Mouse (Mus musculus): ENCODE measurements around the gene Dyrk1a.

The Dyrk1a gene

GRCm38 (mm10) chr16:94559282-94559681, 10.5 kb upstream of the Dyrk1a start:
- DNase-seq (ENCODE audit: low read depth, low spot score), result no peak

GRCm38 (mm10) chr16:94559782-94560181, 10.0 kb upstream of the Dyrk1a start:
- DNase-seq (ENCODE audit: low read depth, low spot score), result no peak

GRCm38 (mm10) chr16:94560618-94561017, 9.2 kb upstream of the Dyrk1a start:
- DNase-seq (ENCODE audit: low read depth, low spot score), result no peak

- DNase-seq (ENCODE audit: low read depth, low spot score), result no peak
Observed at GRCm38 (mm10) chr16:94566124-94566523, 3.7 kb upstream of the Dyrk1a start.

- no peak for DNase-seq (ENCODE audit: low read depth, low spot score)
Observed at GRCm38 (mm10) chr16:94566834-94567585, 2.8 kb upstream of the Dyrk1a start.

GRCm38 (mm10) chr16:94567751-94568150, 2.1 kb upstream of the Dyrk1a start:
- no peak for DNase-seq (ENCODE audit: low read depth, low spot score)

- DNase-seq (ENCODE audit: low read depth, low spot score), result no peak
Observed at GRCm38 (mm10) chr16:94568335-94569228, 1.2 kb upstream of the Dyrk1a start.

GRCm38 (mm10) chr16:94570361-94571041, 691 bp downstream of the Dyrk1a start:
- no peak for DNase-seq (ENCODE audit: low read depth, low spot score)

GRCm38 (mm10) chr16:94571111-94571993, 1.5 kb downstream of the Dyrk1a start:
- no peak for DNase-seq (ENCODE audit: low read depth, low spot score)

GRCm38 (mm10) chr16:94572422-94572821, 2.6 kb downstream of the Dyrk1a start:
- DNase-seq (ENCODE audit: low read depth, low spot score), result no peak

GRCm38 (mm10) chr16:94574025-94574717, 4.4 kb downstream of the Dyrk1a start:
- DNase-seq (ENCODE audit: low read depth, low spot score), result no peak

- no peak for DNase-seq (ENCODE audit: low read depth, low spot score)
Observed at GRCm38 (mm10) chr16:94574718-94575094, 4.9 kb downstream of the Dyrk1a start.

GRCm38 (mm10) chr16:94575757-94576156, 5.9 kb downstream of the Dyrk1a start:
- no peak for DNase-seq (ENCODE audit: low read depth, low spot score)

GRCm38 (mm10) chr16:94579348-94579747, 9.5 kb downstream of the Dyrk1a start:
- DNase-seq (ENCODE audit: low read depth, low spot score), result no peak

- no peak for DNase-seq (ENCODE audit: low read depth, low spot score)
Observed at GRCm38 (mm10) chr16:94580844-94581405, 11.1 kb downstream of the Dyrk1a start.

- DNase-seq (ENCODE audit: low read depth, low spot score), result no peak
Observed at GRCm38 (mm10) chr16:94586349-94586990, 16.7 kb downstream of the Dyrk1a start.

GRCm38 (mm10) chr16:94587461-94587860, 17.7 kb downstream of the Dyrk1a start:
- DNase-seq (ENCODE audit: low read depth, low spot score), result no peak

GRCm38 (mm10) chr16:94588171-94588570, 18.4 kb downstream of the Dyrk1a start:
- DNase-seq (ENCODE audit: low read depth, low spot score), result no peak

GRCm38 (mm10) chr16:94588974-94589373, 19.2 kb downstream of the Dyrk1a start:
- no peak for DNase-seq (ENCODE audit: low read depth, low spot score)

GRCm38 (mm10) chr16:94589648-94590047, 19.8 kb downstream of the Dyrk1a start:
- no peak for DNase-seq (ENCODE audit: low read depth, low spot score)
